Mouse (Mus musculus) intestine, postnatal 0 days (tissue): ENCODE results near the gene Cdiptos. TPM values are rescaled to one million over a fixed set of nuclear protein-coding genes. Genes with fewer than 3 reads are reported as not detected.
A peak's percentile ranks its signal among the peaks of the same experiment; 100 is the strongest.

Source experiments
- ATAC-seq: fragments of 200-750 bp; cut with Nextera tagmentation; 2 replicates; pipeline ENCODE4 v1.8.0; 2017; ENCODE audit warnings: mild to moderate bottlenecking, moderate TSS enrichment, moderate library complexity
- H3K27ac ChIP-seq: fragments of 300-500 bp; sonication (generic); 2 replicates; pipeline ENCODE4 v1.5.1; 2014; ENCODE audit warnings: mild to moderate bottlenecking, low read depth, low read length, moderate library complexity
- H3K27me3 ChIP-seq: fragments of 300-500 bp; sonication (generic); replicated peaks from 2 replicates; pipeline ENCODE4 v1.6.1; 2014; ENCODE audit warnings: low read length, mixed read lengths; ENCODE audit not compliant: control insufficient read depth, insufficient read depth
- H3K36me3 ChIP-seq: fragments of 300-500 bp; sonication (generic); 2 replicates; pipeline ENCODE4 v1.6.1; 2014; ENCODE audit warnings: mild to moderate bottlenecking, moderate library complexity; ENCODE audit not compliant: control insufficient read depth, insufficient read depth
- H3K4me1 ChIP-seq: fragments of 300-500 bp; sonication (generic); replicated peaks from 2 replicates; pipeline ENCODE4 v1.6.1; 2014; ENCODE audit warnings: antibody characterized with exemption, low read length, mixed read lengths; ENCODE audit not compliant: control insufficient read depth, insufficient read depth
- H3K4me2 ChIP-seq: fragments of 300-500 bp; sonication (generic); replicated peaks from 2 replicates; pipeline ENCODE4 v1.6.1; 2014; ENCODE audit warnings: low read depth, mild to moderate bottlenecking, moderate library complexity
- H3K4me3 ChIP-seq: fragments of 300-500 bp; sonication (generic); 2 replicates; pipeline ENCODE4 v1.5.1; 2014; ENCODE audit warnings: low read depth, low read length
- H3K9ac ChIP-seq: fragments of 300-500 bp; sonication (generic); 2 replicates; pipeline ENCODE4 v1.6.1; 2014; ENCODE audit warnings: mild to moderate bottlenecking, low read depth, low read length
- H3K9me3 ChIP-seq: fragments of 300-500 bp; sonication (generic); 2 replicates; pipeline ENCODE4 v1.6.1; 2016; ENCODE audit warnings: mixed run types; ENCODE audit not compliant: control insufficient read depth
- CTCF ChIP-seq: sonication (generic); IDR thresholded peaks from 2 replicates; pipeline ENCODE4 v1.5.1; 2016; ENCODE audit warnings: low read depth, mild to moderate bottlenecking, control low read depth, antibody characterized with exemption, moderate library complexity
- WGBS: fragments of 180-500 bp; shearing (Covaris S2); extraction: QIAGEN DNeasy Blood & Tissue Kit; methylation state at CpG from one replicate; pipeline ENCODE4 v1.1.7; 2014; 5-methylcytosine and 5-hydroxymethylcytosine counted together
- polyA plus RNA-seq: library from polyadenylated mRNA; unstranded; fragments of >200 nt; fragmentation: Nextera tagmentation; extraction: Ambion mirVana; gene quantifications from 2 replicates; pipeline ENCODE4 v1.2.1, GENCODE M21; 2015

Gene Cdiptos
- polyA plus RNA-seq, 1 experiment from 2014 or later: 3.2 TPM

DNA sequence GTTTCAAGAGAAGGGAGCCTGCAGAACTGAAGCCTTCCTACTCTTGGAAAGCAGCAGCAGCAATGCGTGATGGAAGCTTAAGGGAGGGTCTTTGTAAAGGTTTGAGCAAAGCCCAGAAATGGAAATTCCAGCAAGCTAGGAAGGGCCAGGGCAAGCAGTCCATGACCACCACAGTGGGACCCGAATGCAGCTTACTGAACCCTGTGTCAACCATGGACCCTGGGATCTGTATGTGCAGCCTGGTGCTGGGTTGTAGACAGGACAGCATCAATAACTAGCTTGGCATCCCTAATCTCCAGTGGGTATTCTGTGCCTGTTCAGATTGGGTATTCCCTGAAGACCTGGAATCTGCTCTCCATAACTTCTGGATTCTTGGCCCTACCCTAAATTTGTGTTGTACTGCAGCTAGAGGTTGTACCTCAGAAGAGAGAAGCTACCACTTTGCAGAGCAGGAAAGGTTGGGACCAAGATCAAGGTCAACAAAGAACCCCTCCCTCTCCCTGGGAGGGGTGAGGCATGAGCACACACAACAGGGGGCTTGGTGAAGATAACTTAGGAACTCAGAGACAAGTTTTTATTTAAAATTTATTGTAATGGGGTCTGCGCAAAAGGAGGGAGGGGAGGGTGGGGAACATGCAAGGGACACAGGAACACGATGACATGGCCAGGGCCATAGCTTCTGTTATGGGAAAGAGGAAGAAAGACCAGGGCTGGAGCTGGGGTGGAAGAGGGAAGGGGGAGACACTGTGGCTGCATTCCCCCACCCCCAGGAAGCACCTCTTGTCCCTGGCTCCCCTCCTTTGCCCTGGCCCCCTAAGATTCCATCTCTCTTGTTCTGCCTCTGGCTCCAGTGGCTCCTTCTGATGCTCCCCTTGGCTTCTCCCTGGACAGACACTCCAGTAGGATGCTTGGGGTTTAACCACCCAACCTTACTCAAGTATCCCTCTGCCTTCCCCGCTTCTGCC is 45.9 kb upstream of the Cdiptos start:
- Histone ChIP-seq H3K4me2 (peak overlapping the region; percentile 73), H3K9me3 (no peaks in the 10 kb centered on the region), H3K27me3 (no peaks in the 10 kb centered on the region), H3K36me3 (peaks cover 24% of the 10 kb centered on the region), H3K4me3 (peak overlapping the region; percentile 41; the same call in 1 of the 2 replicates), H3K4me1 (peaks cover 11% of the 10 kb centered on the region; the same call in 1 of the 2 replicates), H3K27ac (peak overlapping the region; percentile 28; the same call in 1 of the 2 replicates), H3K9ac (0 out of 2 replicates have a peak overlapping the region, but pooled peaks have one; percentile 11)
- ATAC-seq: no peak
- WGBS: 40% methylated on average over 5 of the region's 5 CpGs
- TF ChIP-seq CTCF: no peak

DNA sequence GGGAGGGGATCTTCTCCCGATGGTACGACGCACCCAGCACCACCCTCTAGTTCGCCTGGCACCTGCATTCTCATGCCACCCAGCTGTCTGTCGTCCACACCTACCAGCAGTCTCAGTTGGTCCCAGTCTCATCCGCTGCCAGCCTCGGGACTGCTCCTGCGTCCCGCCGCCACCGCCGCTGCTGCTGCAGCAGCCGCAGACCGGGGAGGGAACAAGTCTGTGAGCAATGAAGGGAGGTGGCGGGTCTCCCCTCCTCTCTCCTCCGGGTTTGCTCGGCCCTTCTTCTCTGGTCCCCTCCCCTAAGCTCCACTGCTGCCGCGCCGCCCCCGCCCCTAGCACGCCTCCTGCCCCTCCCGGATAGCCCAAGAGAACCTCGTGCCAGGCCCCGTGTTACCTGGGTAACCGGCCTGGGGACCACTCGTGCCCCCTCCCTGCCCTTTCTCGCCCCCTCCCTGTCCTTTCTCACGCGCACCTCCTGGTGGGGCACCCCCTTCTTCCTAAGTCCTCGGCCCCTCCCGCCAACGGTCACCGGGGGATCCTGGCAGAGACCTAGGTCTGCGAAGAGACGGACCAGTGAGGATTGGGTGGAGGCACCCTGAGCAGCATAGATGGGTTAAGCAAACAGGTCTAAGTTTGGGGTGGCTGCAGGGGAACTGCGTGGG is 45.1 kb upstream of the Cdiptos start, which contains the start of the genes Gm42742 and Prrt2:
TSS of gene Gm42742 (minus strand) at position 197 of the 662 bp plus-strand sequence.
TSS of gene Prrt2 (minus strand) at position 311 of the 662 bp plus-strand sequence.
- no peak for TF ChIP-seq CTCF
- H3K9me3 ChIP-seq: no peaks in the 10 kb centered on the region
- peaks cover 24% of the 10 kb centered on the region for H3K36me3 ChIP-seq
- H3K4me2 ChIP-seq: peak within 1 kb of the TSS; percentile 73
- H3K27ac ChIP-seq: no peak within 1 kb of the TSS; the same call in 1 of the 2 replicates
- 0 out of 2 replicates have a peak within 1 kb of the TSS, but pooled peaks have one; percentile 11 for H3K9ac ChIP-seq
- no peaks in the 10 kb centered on the region for H3K27me3 ChIP-seq
- H3K4me1 ChIP-seq: peaks cover 11% of the 10 kb centered on the region; the same call in 1 of the 2 replicates
- ATAC-seq: no peak
- WGBS: 5% methylated on average over 35 of the region's 37 CpGs
- H3K4me3 ChIP-seq: peak within 1 kb of the TSS; percentile 41

DNA sequence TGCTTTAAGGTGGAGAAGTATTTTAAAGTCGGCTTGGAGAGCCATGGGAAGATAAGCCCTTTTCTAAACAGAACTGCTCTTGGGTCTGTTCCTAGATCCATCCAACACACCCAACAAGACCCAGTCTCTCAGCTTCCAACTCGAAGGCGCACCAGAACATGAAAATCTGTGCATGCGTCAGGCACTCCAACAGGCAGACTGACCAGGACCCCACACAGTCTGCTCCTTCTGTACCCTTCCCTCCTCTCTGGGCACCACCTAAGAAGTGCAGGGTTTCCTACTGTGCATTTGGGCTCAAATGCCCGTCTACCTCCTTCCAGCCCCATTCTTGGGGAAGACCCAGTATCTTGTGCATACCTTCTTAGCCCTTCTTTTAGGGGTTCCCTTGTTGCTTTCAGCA is 44.6 kb upstream of the Cdiptos start:
- Histone ChIP-seq H3K4me1 (peaks cover 11% of the 10 kb centered on the region; the same call in 1 of the 2 replicates), H3K4me3 (peak overlapping the region; percentile 41), H3K9me3 (no peaks in the 10 kb centered on the region), H3K36me3 (peaks cover 24% of the 10 kb centered on the region), H3K4me2 (peak overlapping the region; percentile 73), H3K9ac (no peak overlapping the region), H3K27ac (no peak overlapping the region), H3K27me3 (no peaks in the 10 kb centered on the region)
- ATAC-seq: no peak
- no peak for TF ChIP-seq CTCF
- 37% methylated on average over 5 of the region's 5 CpGs for WGBS

DNA sequence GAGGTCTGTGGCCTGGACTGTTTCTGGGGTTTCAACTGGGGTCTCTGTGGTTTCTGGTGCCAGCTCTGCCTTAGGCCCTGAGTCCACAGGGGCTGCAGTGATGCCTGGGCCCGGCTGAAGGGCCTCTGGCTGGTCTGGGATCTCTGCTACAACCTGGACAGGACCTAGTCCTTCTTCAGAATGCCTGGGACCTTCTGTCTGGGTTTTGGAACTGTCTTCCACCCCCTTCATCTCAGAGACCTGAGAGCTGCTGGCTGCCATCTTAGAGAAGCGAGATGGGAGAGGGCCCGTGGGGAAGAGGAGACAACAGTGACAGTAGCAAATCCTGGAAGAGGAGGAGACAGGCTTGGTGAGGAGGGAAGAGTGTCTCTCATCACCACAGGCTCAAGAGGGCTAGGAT is 44.1 kb upstream of the Cdiptos start:
- Histone ChIP-seq H3K4me1 (peaks cover 11% of the 10 kb centered on the region; the same call in 1 of the 2 replicates), H3K4me3 (peak overlapping the region; percentile 41; the same call in 1 of the 2 replicates), H3K36me3 (peaks cover 24% of the 10 kb centered on the region), H3K9me3 (no peaks in the 10 kb centered on the region), H3K27ac (no peak overlapping the region), H3K4me2 (peak overlapping the region; percentile 73), H3K27me3 (no peaks in the 10 kb centered on the region), H3K9ac (no peak overlapping the region)
- 69% methylated on average over 3 of the region's 3 CpGs for WGBS
- no peak for ATAC-seq
- no peak for TF ChIP-seq CTCF

DNA sequence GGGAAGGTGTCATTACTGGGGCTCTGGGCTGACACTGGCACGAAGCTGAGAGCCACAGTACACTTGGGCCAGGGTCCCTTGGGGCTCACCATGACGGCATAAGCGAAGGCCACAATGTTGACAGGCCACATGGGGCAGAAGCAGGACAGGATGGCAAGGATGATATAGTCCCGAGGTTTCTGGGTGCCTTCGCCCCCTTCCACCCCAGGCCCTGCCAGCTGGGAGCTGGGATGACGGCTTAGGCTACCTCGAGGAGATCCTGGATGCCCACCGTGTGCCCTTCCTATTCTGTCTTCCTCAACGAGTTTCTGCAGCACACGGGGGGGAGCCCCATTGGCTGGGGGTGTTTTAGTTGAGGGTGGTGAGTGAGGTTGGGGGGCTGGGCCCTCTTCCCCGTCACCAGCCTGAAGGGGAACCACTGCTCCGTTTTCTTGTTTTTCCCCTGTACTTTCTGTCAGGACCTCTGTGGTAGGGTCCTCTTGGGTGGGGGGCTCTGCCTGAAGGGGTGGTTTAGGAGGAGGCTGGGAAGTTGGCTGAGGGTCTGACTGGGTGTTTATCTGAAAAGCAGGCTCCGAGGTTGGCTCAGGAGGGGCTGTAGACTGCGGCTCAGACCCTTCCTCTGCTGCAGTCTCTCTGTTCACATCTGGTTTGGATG is 43.5 kb upstream of the Cdiptos start:
- 80% methylated on average over 14 of the region's 14 CpGs for WGBS
- Histone ChIP-seq H3K4me2 (peak overlapping the region; percentile 73), H3K9me3 (no peaks in the 10 kb centered on the region), H3K4me3 (no peak overlapping the region), H3K4me1 (peaks cover 11% of the 10 kb centered on the region; the same call in 1 of the 2 replicates), H3K27me3 (no peaks in the 10 kb centered on the region), H3K9ac (no peak overlapping the region), H3K36me3 (peaks cover 24% of the 10 kb centered on the region), H3K27ac (no peak overlapping the region)
- ATAC-seq: no peak
- no peak for TF ChIP-seq CTCF
